Mouse (Mus musculus): ENCODE measurements around the gene Mpzl3. TPM values are rescaled to one million over a fixed set of nuclear protein-coding genes. Genes with fewer than 3 reads are reported as not detected.

The Mpzl3 gene
- total and polyA plus RNA-seq, 2 experiments from 2014 or later = 1.2 to 1.8 TPM

DNA sequence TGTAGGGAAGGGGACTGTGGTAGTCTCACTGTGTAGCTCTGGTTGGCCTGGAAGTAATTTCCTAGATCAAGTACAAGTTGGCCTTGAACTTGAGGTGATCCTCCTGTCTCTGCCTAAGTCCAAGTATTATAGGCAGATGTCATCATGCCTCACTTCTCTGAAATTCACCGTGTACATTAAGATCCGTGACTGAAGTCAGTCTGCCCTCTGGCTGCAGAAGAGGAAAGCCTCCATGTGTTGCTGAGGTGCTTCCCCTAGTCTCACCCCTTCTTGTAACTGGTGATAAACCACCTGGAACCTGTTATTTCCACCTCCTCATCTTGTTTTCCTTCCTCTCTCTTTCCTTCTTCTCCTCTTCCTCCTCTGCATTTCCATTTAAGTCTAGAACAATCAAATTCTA lies 40.1 kb upstream of the Mpzl3 start:
- DNase-seq (ENCODE audit: low spot score) (no peak), ATAC-seq (no peak)
- no peak overlapping the region for H3K4me3 ChIP-seq (ENCODE audit: low read length)
- H3K4me1 ChIP-seq (ENCODE audit: insufficient read depth, low read length) = no peaks in the 10 kb centered on the region
- H3K9ac ChIP-seq (replicated peaks; ENCODE audit: low read length) = no peak overlapping the region
- no peaks in the 10 kb centered on the region for H3K27me3 ChIP-seq (ENCODE audit: insufficient read depth, low read length)
- TF ChIP-seq CTCF (IDR thresholded peaks at IDR 0.05; ENCODE audit: low read depth) = no peak
- WGBS = 40% methylated on average over 2 of the region's 2 CpGs
- no peaks in the 10 kb centered on the region for H3K9me3 ChIP-seq (ENCODE audit: low read length)
- H3K36me3 ChIP-seq (ENCODE audit: insufficient read depth, low read length) = no peaks in the 10 kb centered on the region
- H3K27ac ChIP-seq = no peak overlapping the region
- no peak overlapping the region for H3K4me2 ChIP-seq (ENCODE audit: low read depth, low read length)

DNA sequence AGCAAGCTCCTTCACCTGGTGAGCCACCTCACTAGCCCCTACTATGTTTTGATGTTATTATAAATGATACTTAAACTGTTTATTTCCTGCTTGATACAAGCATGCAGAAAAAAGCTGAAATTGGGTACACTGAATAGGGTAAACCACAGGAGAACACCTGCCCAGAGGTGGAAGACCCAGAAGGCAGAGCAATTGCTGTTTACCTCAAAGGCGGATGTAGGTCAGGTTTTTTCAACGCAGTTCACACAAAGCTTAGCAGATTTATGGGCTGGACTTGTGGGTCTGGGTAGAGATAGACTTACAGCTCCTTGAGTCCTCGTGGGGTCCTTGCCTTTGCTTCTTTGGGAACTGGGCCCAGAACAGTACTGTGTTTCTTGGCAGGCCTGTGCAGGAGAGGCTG lies 39.1 kb upstream of the Mpzl3 start:
- WGBS = 63% methylated on average over 3 of the region's 3 CpGs
- H3K4me3 ChIP-seq (ENCODE audit: low read length) = no peak overlapping the region
- H3K27me3 ChIP-seq (ENCODE audit: insufficient read depth, low read length) = no peaks in the 10 kb centered on the region
- no peak for TF ChIP-seq CTCF (IDR thresholded peaks at IDR 0.05; ENCODE audit: low read depth)
- no peaks in the 10 kb centered on the region for H3K36me3 ChIP-seq (ENCODE audit: insufficient read depth, low read length)
- H3K4me1 ChIP-seq (ENCODE audit: insufficient read depth, low read length) = no peaks in the 10 kb centered on the region
- no peak overlapping the region for H3K9ac ChIP-seq (replicated peaks; ENCODE audit: low read length)
- no peaks in the 10 kb centered on the region for H3K9me3 ChIP-seq (ENCODE audit: low read length)
- no peak overlapping the region for H3K4me2 ChIP-seq (ENCODE audit: low read depth, low read length)
- DNase-seq (ENCODE audit: low spot score) = no peak
- H3K27ac ChIP-seq = no peak overlapping the region
- no peak for ATAC-seq

- Histone ChIP-seq H3K4me3 (ENCODE audit: low read length) (no peak overlapping the region), H3K4me2 (ENCODE audit: low read depth, low read length) (no peak overlapping the region), H3K27me3 (ENCODE audit: insufficient read depth, low read length) (no peaks in the 10 kb centered on the region), H3K27ac (no peak overlapping the region), H3K9me3 (ENCODE audit: low read length) (no peaks in the 10 kb centered on the region), H3K4me1 (ENCODE audit: insufficient read depth, low read length) (no peaks in the 10 kb centered on the region), H3K36me3 (ENCODE audit: insufficient read depth, low read length) (no peaks in the 10 kb centered on the region), H3K9ac (replicated peaks; ENCODE audit: low read length) (no peak overlapping the region)
- ATAC-seq (no peak), DNase-seq (ENCODE audit: low spot score) (no peak)
- no peak for TF ChIP-seq CTCF (IDR thresholded peaks at IDR 0.05; ENCODE audit: low read depth)
- WGBS = 82% methylated on average over 11 of the region's 11 CpGs
These were observed 37.0 kb upstream of the Mpzl3 start for GRCm38 (mm10) chr9:45018031-45018430.

- no peak overlapping the region for H3K4me2 ChIP-seq (ENCODE audit: low read depth, low read length)
- 11% methylated on average over 3 of the region's 3 CpGs for WGBS
- DNase-seq (ENCODE audit: low spot score) (peak; percentile 82), ATAC-seq (no peak)
- no peaks in the 10 kb centered on the region for H3K4me1 ChIP-seq (ENCODE audit: insufficient read depth, low read length)
- no peaks in the 10 kb centered on the region for H3K36me3 ChIP-seq (ENCODE audit: insufficient read depth, low read length)
- H3K9ac ChIP-seq (replicated peaks; ENCODE audit: low read length) = no peak overlapping the region
- TF ChIP-seq CTCF (IDR thresholded peaks at IDR 0.05; ENCODE audit: low read depth) = peak; percentile 89
- no peak overlapping the region for H3K27ac ChIP-seq
- no peaks in the 10 kb centered on the region for H3K27me3 ChIP-seq (ENCODE audit: insufficient read depth, low read length)
- H3K9me3 ChIP-seq (ENCODE audit: low read length) = no peaks in the 10 kb centered on the region
- H3K4me3 ChIP-seq (ENCODE audit: low read length) = no peak overlapping the region
These were observed 32.2 kb upstream of the Mpzl3 start for GRCm38 (mm10) chr9:45022800-45023199.

DNA sequence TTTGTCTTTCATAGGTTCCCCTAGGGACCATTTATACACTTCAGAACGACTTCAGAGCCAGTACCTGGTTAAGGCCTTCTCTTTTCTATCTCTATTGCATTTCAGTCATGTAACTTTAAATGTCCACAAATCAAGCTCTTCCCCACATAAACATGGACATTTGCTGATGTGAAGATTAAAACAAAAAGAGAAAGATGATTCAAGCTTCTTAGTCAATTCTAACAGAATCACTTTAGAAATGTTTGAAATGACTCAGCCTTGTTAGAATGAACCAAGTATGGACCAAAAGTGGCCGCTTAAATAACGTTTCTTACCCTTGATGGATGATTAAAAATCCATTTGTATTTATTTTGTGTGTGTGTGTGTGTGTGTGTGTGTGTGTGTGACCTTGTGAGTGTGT lies 31.3 kb upstream of the Mpzl3 start:
- Histone ChIP-seq H3K4me2 (ENCODE audit: low read depth, low read length) (no peak overlapping the region), H3K27ac (no peak overlapping the region), H3K4me1 (ENCODE audit: insufficient read depth, low read length) (no peaks in the 10 kb centered on the region), H3K27me3 (ENCODE audit: insufficient read depth, low read length) (no peaks in the 10 kb centered on the region), H3K9ac (replicated peaks; ENCODE audit: low read length) (no peak overlapping the region), H3K36me3 (ENCODE audit: insufficient read depth, low read length) (no peaks in the 10 kb centered on the region), H3K9me3 (ENCODE audit: low read length) (no peaks in the 10 kb centered on the region), H3K4me3 (ENCODE audit: low read length) (no peak overlapping the region)
- WGBS = 60% methylated on average over 3 of the region's 3 CpGs
- DNase-seq (ENCODE audit: low spot score) (no peak), ATAC-seq (no peak)
- no peak for TF ChIP-seq CTCF (IDR thresholded peaks at IDR 0.05; ENCODE audit: low read depth)

DNA sequence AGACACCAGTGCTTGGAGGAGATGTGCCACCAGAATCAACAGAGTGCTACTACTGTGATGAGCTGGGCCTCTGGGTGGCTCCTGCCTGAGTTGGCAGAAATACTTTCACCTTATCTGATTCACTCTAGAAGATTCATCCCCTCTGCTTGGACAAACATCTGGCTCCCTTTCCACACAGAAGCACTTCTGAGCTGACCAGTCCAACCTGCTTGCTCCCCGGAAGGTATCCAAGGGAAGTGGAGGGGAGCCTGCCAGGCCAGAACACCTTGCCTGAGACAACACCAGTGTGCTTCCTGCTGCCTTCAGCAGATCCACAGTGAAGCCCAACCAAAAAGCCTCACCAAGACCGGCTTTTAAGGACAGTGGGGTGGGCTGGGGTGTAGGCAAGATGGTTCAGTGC lies 30.8 kb upstream of the Mpzl3 start:
- Histone ChIP-seq H3K4me2 (ENCODE audit: low read depth, low read length) (no peak overlapping the region), H3K27me3 (ENCODE audit: insufficient read depth, low read length) (no peaks in the 10 kb centered on the region), H3K4me1 (ENCODE audit: insufficient read depth, low read length) (no peaks in the 10 kb centered on the region), H3K36me3 (ENCODE audit: insufficient read depth, low read length) (no peaks in the 10 kb centered on the region), H3K9ac (replicated peaks; ENCODE audit: low read length) (no peak overlapping the region), H3K27ac (no peak overlapping the region), H3K4me3 (ENCODE audit: low read length) (no peak overlapping the region), H3K9me3 (ENCODE audit: low read length) (no peaks in the 10 kb centered on the region)
- DNase-seq (ENCODE audit: low spot score) = no peak
- WGBS = 81% methylated on average over 2 of the region's 2 CpGs
- no peak for ATAC-seq
- TF ChIP-seq CTCF (IDR thresholded peaks at IDR 0.05; ENCODE audit: low read depth) = no peak

DNA sequence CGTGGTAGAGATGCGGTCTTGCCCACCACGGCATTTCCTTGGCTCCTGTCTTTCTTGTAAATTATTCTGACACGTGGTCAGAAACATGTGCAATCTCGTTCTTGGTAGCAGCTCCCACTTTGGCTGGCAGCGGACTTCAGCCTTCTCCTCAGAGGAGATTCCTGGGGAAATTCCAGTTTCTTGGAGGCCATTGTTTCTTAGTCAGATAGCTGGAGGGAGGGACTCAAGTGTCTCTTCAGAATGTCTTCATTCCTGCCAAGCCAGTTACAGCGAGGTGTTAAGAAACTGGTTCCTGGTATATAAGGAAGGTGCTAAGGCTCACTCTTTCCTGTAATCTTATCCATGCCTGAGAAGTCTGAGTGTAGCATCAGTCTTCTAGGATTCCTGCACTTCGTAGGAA lies 27.6 kb upstream of the Mpzl3 start:
- no peak overlapping the region for H3K27ac ChIP-seq
- no peak overlapping the region for H3K9ac ChIP-seq (replicated peaks; ENCODE audit: low read length)
- H3K27me3 ChIP-seq (ENCODE audit: insufficient read depth, low read length) = no peaks in the 10 kb centered on the region
- no peaks in the 10 kb centered on the region for H3K9me3 ChIP-seq (ENCODE audit: low read length)
- no peak for ATAC-seq
- DNase-seq (ENCODE audit: low spot score) = no peak
- no peak overlapping the region for H3K4me3 ChIP-seq (ENCODE audit: low read length)
- H3K4me1 ChIP-seq (ENCODE audit: insufficient read depth, low read length) = no peaks in the 10 kb centered on the region
- no peaks in the 10 kb centered on the region for H3K36me3 ChIP-seq (ENCODE audit: insufficient read depth, low read length)
- 70% methylated on average over 8 of the region's 8 CpGs for WGBS
- TF ChIP-seq CTCF (IDR thresholded peaks at IDR 0.05; ENCODE audit: low read depth) = no peak
- H3K4me2 ChIP-seq (ENCODE audit: low read depth, low read length) = no peak overlapping the region
